In genomic region chr7:72507946-72508345, GRCm38 (mm10) we compare ENCODE assay signal across 19 mouse cellular contexts.
A peak's percentile ranks its signal among the peaks of the same experiment; 100 is the strongest.
DNase-seq lines count a peak whose midpoint lies in the region; ATAC-seq and TF ChIP-seq lines count a peak whose summit lies in the region.
"Had no signal": no experiment of that assay in that cellular context is flagged by ENCODE, and none has a peak within 500 bp of the region (broad histone marks: within the 10 kb centered on the region; RNA-seq: fewer than 3 reads in every experiment).

No protein-coding gene starts in this region.

- no peak overlapping the region for H3K4me2 ChIP-seq in intestine, embryonic 14.5 days (ENCODE audit: low read length)
- no peak overlapping the region for H3K4me2 ChIP-seq in intestine, postnatal 0 days (replicated peaks; ENCODE audit: low read depth)
- no peak overlapping the region for H3K4me2 ChIP-seq in liver, embryonic 11.5 days
- H3K4me2 ChIP-seq: embryonic facial prominence, embryonic 15.5 days had no signal

- DNase-seq in intestine, embryonic 14.5 days (ENCODE audit: low spot score), result no peak
- DNase-seq in NIH3T3 (ENCODE audit: low read depth), result peak; percentile 25
- DNase-seq in embryo, embryonic 9.5 days (ENCODE audit: extremely low spot score), result peak; percentile 32
- DNase-seq in kidney, postnatal 4 days, result peak; percentile 50 to 59
- DNase-seq in heart, embryonic 10.5 days (ENCODE audit: low spot score), result no peak
- DNase-seq in liver, embryonic 11.5 days (ENCODE audit: low spot score), result no peak
- DNase-seq: adrenal gland, postnatal 36 days; cerebellum, adult 11-12 months; gastrocnemius, postnatal 10 days; liver; liver, postnatal 0 days; lung, postnatal 14 days; midbrain, embryonic 14.5 days; thymus, postnatal 4 days had no signal

- 42% methylated on average over 5 of the region's 5 CpGs for WGBS in intestine, embryonic 14.5 days
- 72% methylated on average over 5 of the region's 5 CpGs for WGBS in intestine, postnatal 0 days
- 74% methylated on average over 5 of the region's 5 CpGs for WGBS in heart, embryonic 10.5 days
- 69% methylated on average over 5 of the region's 5 CpGs for WGBS in liver, embryonic 11.5 days

- H3K4me3 ChIP-seq in intestine, embryonic 14.5 days (ENCODE audit: low read depth, low read length), result no peak overlapping the region
- no peak overlapping the region for H3K4me3 ChIP-seq in intestine, postnatal 0 days (ENCODE audit: low read depth, low read length)
- no peak overlapping the region for H3K4me3 ChIP-seq in heart, embryonic 10.5 days
- no peak overlapping the region for H3K4me3 ChIP-seq in liver, embryonic 11.5 days (ENCODE audit: low read depth, low read length)
- H3K4me3 ChIP-seq: embryonic facial prominence, embryonic 15.5 days; forebrain, embryonic 10.5 days had no signal

- no peak overlapping the region for H3K9ac ChIP-seq in intestine, embryonic 14.5 days (ENCODE audit: low read length)
- no peak overlapping the region for H3K9ac ChIP-seq in intestine, postnatal 0 days (ENCODE audit: low read depth, low read length)
- no peak overlapping the region for H3K9ac ChIP-seq in liver, embryonic 11.5 days (ENCODE audit: low read depth, low read length)
- H3K9ac ChIP-seq: embryonic facial prominence, embryonic 15.5 days; liver, postnatal 0 days had no signal

- H3K27ac ChIP-seq in intestine, embryonic 14.5 days (ENCODE audit: low read depth), result 0 out of 2 replicates have a peak overlapping the region, but pooled peaks have one; percentile 5
- no peak overlapping the region for H3K27ac ChIP-seq in intestine, postnatal 0 days (ENCODE audit: low read depth, low read length)
- H3K27ac ChIP-seq in heart, embryonic 10.5 days, result no peak overlapping the region
- no peak overlapping the region for H3K27ac ChIP-seq in liver, embryonic 11.5 days (ENCODE audit: low read depth, low read length)
- H3K27ac ChIP-seq: embryonic facial prominence, embryonic 15.5 days; forebrain, embryonic 10.5 days had no signal

- H3K36me3 ChIP-seq in intestine, embryonic 14.5 days (ENCODE audit: control insufficient read depth, insufficient read depth, low read length), result no peaks in the 10 kb centered on the region
- H3K36me3 ChIP-seq in intestine, postnatal 0 days (ENCODE audit: control insufficient read depth, insufficient read depth), result no peaks in the 10 kb centered on the region
- H3K36me3 ChIP-seq in heart, embryonic 10.5 days, result no peaks in the 10 kb centered on the region
- H3K36me3 ChIP-seq in liver, embryonic 11.5 days (ENCODE audit: control insufficient read depth, insufficient read depth, low read length), result no peaks in the 10 kb centered on the region
- H3K36me3 ChIP-seq: embryonic facial prominence, embryonic 15.5 days; forebrain, embryonic 10.5 days had no signal

- no peak for TF ChIP-seq CTCF in intestine, postnatal 0 days (IDR thresholded peaks at IDR 0.05; ENCODE audit: low read depth)

- no peaks in the 10 kb centered on the region for H3K27me3 ChIP-seq in intestine, embryonic 14.5 days (replicated peaks; ENCODE audit: control insufficient read depth, insufficient read depth, low read length)
- H3K27me3 ChIP-seq in intestine, postnatal 0 days (replicated peaks; ENCODE audit: control insufficient read depth, insufficient read depth, low read length), result no peaks in the 10 kb centered on the region
- no peaks in the 10 kb centered on the region for H3K27me3 ChIP-seq in heart, embryonic 10.5 days (ENCODE audit: insufficient read depth, poor library complexity, severe bottlenecking)
- H3K27me3 ChIP-seq in liver, embryonic 11.5 days (replicated peaks; ENCODE audit: control insufficient read depth, insufficient read depth, low read length), result no peaks in the 10 kb centered on the region
- H3K27me3 ChIP-seq: CH12.LX; embryonic facial prominence, embryonic 15.5 days had no signal

- no peak for ATAC-seq in intestine, embryonic 14.5 days (replicated peaks; ENCODE audit: low FRiP score, low TSS enrichment, low read depth)
- no peak for ATAC-seq in intestine, postnatal 0 days
- no peak for ATAC-seq in liver, embryonic 11.5 days (replicated peaks; ENCODE audit: low FRiP score)
- ATAC-seq: inflammation-experienced regulatory T-cells, adult 6 months; liver, postnatal 0 days had no signal

- peaks cover 16% of the 10 kb centered on the region for H3K4me1 ChIP-seq in intestine, embryonic 14.5 days (replicated peaks; ENCODE audit: control insufficient read depth, insufficient read depth, low read length)
- no peaks in the 10 kb centered on the region for H3K4me1 ChIP-seq in intestine, postnatal 0 days (replicated peaks; ENCODE audit: control insufficient read depth, insufficient read depth, low read length)
- H3K4me1 ChIP-seq in heart, embryonic 10.5 days, result no peaks in the 10 kb centered on the region
- H3K4me1 ChIP-seq in liver, embryonic 11.5 days (replicated peaks; ENCODE audit: control insufficient read depth, insufficient read depth, low read length), result no peaks in the 10 kb centered on the region

- no peaks in the 10 kb centered on the region for H3K9me3 ChIP-seq in intestine, embryonic 14.5 days (ENCODE audit: control insufficient read depth, low read length)
- H3K9me3 ChIP-seq in intestine, postnatal 0 days (ENCODE audit: control insufficient read depth), result no peaks in the 10 kb centered on the region
- no peaks in the 10 kb centered on the region for H3K9me3 ChIP-seq in heart, embryonic 10.5 days
- no peaks in the 10 kb centered on the region for H3K9me3 ChIP-seq in liver, embryonic 11.5 days (ENCODE audit: control insufficient read depth, low read length)
- H3K9me3 ChIP-seq: embryonic facial prominence, embryonic 15.5 days; forebrain, embryonic 10.5 days had no signal

Comparison
In these comparisons a context has a peak if more than half of its experiments do, and no peak if none do; other contexts are left out.
1. DNase-seq: peak in NIH3T3 (single experiment), embryo, embryonic 9.5 days (single experiment) and kidney, postnatal 4 days (2 of 2); none in intestine, embryonic 14.5 days (single experiment), heart, embryonic 10.5 days (single experiment) and liver, embryonic 11.5 days (single experiment).